Mouse (Mus musculus): ENCODE measurements around the gene Jagn1.
A peak's percentile ranks its signal among the peaks of the same experiment; 100 is the strongest.

GRCm38 (mm10) chr6:113442442-113443090, at the start of gene Jagn1:
- TF ChIP-seq POLR2A (IDR thresholded peaks at IDR 0.05; ENCODE audit: control insufficient read depth in 1 of 2, insufficient read depth in 1 of 2, low read depth in 1 of 2, low read length in 2 of 2, poor library complexity in 1 of 2) (peak; percentile 83 to 94), SIN3A (IDR thresholded peaks at IDR 0.05; ENCODE audit: low read length) (peak; percentile 96), ETS1 (IDR thresholded peaks at IDR 0.05; ENCODE audit: low read depth, low read length) (peak; percentile 21; the same call in 1 of the 2 replicates)

Data from MEL (cell line).